Mouse (Mus musculus): ENCODE results near the gene Vash1.

Gene Vash1

DNA sequence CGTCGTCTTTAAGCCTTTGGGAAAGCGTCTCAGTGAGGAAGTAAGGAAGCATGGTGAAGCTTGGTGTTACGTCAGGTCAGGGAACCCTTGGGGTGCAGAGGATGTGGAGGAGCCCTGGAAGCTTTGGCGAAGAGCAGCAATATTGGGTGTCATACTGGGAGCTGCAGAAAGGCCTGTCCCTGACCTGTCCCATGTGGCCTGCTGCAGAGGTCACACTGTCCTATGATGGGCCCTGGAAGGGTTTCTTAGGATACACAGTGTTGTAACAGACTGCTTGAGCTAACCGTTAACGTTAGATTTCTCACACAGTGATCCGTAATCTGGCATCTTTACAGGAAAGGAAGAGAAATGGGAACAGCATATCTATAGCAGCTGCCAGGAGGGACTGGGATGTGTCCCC lies 3.7 kb downstream of the Vash1 start:
- DNase-seq (ENCODE audit: low spot score in 2 of 2) = no peak

DNA sequence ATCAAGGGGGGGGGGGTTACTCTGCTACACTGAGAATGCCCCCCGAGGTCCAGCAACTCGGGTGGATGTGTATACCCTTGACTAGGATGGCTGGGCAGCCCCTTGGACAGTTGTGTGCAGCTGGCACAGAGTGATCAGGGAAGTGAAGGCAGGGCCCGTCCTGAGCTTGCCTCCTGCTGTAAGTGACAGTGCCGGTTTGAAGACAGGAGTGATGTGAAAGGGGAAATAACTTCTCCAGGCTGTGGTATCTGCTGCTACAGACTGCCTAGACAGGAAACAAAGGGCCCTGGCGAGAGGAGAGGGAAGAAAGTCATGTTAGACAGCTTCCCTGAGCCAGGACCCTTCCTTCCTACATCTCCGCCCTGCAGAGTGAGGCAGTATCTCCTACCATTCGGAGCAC lies 5.2 kb downstream of the Vash1 start:
- no peak for DNase-seq (ENCODE audit: low spot score in 2 of 2)

DNA sequence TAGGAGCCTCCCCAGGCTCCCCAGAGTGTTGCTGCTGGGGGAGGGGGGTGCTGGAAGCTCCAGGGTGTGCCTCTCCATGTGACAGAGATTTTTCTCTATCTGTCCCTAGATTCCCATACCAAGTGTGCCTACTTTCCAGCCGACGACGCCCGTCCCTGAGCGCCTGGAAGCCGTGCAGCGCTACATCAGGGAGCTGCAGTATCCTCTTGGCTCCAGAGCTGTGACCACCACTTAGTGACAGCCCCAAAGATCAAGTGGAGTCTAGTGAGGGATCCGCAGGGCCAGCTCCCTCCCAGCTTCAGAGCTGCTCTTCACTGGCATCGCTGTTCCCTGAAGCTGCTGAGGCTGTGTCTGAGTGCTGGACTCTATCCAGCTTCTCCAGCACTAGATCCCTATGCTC lies 6.8 kb downstream of the Vash1 start:
- DNase-seq (ENCODE audit: low spot score in 2 of 2) = peak in 1 of 2 experiments; percentile 59

DNA sequence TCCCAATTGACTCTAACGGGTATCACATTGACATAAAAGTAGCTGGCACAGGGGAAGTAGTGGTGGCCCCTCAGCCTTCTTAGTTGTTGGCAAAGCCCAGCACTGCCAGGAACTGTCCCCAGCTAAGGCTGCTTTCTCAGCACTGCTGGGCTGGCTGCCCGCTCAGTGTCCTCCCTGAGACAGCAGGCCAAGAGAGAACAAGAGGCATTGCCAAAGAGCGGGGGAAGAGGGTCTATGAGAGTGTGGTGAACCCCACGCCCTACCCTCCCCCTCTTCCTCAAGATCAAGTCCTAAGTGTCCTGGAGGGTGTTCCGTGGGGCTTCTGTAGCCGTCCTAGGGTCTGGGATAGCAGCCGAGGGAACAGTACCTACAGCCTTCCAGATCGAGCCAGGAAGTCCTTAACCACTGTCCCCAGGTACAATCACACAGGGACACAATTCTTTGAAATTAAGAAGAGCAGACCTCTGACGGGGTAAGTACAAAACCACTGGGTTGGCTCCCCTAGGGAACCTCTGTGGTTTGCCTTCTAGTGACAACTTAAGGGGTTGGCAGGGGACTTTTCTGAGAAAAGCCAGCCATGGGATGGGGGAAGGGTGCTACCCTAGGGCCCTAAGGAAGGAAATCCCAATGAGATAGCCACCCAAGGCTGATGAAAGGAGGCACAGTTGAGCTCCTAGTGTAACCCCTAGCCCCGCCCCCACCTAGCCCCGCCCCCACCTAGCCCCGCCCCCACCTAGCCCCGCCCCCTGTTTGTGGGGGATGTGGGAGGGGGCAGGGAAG lies 8.2 kb downstream of the Vash1 start:
- no peak for DNase-seq (ENCODE audit: low spot score in 2 of 2)

- DNase-seq (ENCODE audit: low spot score in 2 of 2) = no peak
Observed at GRCm38 (mm10) chr12:86687445-86687955, 9.0 kb downstream of the Vash1 start.

DNA sequence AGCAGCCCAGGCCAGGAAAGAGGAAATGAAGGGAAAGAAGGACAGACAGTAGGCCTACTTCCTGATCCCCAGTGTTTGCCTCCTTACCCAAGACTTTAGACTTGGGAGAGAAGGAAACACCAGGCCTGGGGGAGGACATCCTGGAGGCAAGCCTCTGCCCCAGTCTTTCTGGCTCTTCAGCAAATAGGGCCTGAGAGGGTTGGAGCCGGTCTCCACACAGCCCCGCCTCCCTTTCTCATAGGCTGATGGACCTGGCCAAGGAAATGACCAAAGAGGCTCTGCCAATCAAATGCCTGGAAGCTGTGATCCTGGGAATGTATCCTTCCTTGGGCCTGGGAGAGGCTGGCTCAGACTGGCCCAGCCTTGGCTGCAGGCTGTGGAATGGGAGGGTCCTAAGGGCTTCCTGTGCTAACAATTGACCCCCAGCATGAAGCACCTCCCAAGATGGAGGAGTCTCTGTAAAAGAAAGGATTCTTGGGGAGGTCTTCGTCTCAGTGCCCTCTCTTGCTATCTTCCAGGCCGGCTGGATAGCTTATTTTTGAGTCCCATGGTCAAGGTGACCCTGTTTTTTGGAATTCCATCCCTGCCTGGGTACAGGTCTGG lies 9.6 kb downstream of the Vash1 start:
- DNase-seq (ENCODE audit: low spot score in 2 of 2) = no peak

GRCm38 (mm10) chr12:86688917-86689316 lies 10.4 kb downstream of the Vash1 start:
- DNase-seq (ENCODE audit: low spot score in 2 of 2) = no peak

- DNase-seq (ENCODE audit: low spot score in 2 of 2) = no peak
Observed at GRCm38 (mm10) chr12:86690700-86691485, 12.4 kb downstream of the Vash1 start.

DNA sequence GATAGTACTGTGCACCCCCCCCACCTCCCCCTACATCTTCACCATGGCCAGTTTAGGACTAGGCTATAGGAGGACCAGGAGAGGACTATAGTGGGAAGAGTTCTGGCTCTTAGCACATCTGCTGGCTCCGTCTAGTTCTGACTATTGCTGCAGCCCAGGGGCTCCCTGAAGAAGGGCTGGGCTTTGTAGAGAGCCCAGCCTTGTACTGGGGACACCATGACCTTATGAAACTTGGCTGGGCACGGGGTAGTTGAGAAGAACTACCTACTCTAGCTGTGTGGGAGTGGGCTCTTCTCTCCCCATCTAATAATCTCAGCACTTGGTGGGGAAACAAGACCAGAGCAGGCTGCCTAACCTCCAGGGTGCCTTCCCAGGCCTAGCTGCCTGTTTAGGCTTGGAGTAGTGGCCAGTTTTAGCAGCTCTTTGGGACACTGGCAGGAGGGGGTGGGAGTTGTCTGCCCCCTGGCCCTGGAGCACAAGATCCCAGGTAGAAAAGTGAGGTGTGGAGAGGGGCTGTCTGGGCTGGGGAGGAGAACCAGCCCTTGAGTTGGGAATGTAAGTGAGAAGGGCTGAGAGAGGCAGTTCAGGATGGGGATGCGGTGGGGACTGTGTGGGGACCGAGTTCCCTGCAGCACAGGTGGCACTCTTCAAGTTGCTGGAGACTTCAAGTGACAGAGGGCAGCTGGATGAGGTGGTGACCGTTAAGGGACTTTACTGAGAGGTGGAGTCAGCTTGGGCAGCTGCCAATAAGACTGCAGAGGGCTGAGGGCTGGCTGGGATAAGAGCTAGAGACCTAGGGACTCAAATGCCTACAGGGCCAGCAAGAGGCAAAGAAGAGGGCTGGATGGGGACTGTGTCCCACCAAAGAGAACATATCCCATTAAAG lies 14.2 kb downstream of the Vash1 start:
- no peak for DNase-seq (ENCODE audit: low spot score in 2 of 2)

DNA sequence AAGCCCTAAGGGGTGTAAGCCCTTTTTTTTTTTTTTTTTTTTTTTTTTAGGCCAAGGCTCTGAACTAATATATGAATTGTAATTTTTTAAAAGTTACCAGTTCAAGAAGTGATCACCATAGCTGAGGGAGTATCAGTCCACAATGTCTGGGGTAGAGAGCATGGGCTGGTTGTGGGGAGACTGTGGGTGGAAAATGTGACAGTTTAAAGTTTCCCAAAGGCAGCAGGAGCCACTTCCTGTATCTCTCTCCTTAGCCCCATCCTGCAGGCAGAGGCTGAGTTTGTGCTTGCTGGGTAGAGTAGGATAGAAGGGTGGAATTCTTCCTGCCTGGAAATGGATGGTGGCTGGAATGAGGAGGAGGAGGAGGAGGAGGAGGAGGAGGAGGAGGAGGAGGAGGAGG lies 14.9 kb downstream of the Vash1 start:
- no peak for DNase-seq (ENCODE audit: low spot score in 2 of 2)

DNA sequence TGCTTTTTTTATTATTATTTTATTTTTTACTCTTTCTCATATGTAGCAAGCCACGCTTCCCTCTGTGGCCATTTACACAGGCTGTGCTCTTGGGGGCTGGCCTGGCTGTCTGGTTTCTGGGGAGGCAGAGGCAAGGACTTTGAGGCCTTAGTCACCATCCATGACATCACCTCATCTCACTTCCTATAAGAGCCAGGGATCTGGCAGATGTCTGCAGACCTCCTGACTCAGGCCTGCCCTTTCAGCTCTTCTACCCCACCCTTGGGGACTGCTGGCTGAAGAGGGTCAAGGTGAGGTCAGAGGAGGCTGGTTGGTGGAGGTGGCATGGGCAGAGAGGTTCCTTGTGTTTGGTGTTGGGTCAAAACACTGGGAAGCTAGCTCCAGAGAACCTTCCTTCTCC lies 15.9 kb downstream of the Vash1 start:
- DNase-seq (ENCODE audit: low spot score in 2 of 2) = no peak

DNA sequence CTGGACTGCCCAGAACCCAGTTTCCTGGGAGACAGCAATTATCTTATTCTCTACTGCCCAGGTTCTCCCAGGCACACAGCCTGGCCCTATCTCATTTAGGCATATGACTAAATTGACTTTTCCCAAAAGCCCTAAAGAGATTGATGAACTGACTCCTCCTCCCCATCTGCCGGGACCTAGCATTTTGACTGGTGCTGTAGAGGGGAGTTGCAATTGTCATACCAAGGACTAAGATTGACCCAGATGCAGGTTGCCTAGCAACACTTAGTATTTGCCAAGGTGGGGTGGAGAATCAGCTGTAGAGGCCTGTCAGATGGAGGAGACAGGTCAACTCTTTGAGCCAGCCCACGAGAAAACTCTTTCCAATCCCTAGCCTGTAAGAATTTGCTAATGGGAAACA lies 19.5 kb downstream of the Vash1 start:
- no peak for DNase-seq (ENCODE audit: low spot score in 2 of 2)

DNA sequence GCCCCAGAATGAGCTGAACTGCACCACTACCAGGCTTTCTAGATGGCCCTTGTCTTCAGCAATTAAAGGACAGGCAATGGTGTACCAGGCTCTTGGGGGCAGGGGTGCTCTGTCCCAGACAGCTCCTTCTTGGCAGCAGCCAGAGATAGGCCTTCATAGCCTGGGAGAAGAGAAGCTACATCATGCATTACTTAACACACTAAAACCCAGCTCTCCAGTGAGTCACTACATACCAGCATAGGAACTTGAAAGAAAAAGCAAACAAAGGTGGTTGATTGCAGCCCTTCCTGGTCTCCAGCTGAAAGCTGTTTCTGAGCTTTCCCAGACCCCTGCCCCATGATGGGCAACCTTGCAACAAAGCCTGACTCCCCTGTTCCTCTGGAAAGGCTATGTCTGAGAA lies 20.0 kb downstream of the Vash1 start:
- DNase-seq (ENCODE audit: low spot score in 2 of 2) = no peak

GRCm38 (mm10) chr12:86699965-86700926 lies 21.7 kb downstream of the Vash1 start:
- DNase-seq (ENCODE audit: low spot score in 2 of 2) = peak; percentile 89 to 90

GRCm38 (mm10) chr12:86700927-86701310 lies 22.4 kb downstream of the Vash1 start:
- DNase-seq (ENCODE audit: low spot score in 2 of 2) = no peak

DNA sequence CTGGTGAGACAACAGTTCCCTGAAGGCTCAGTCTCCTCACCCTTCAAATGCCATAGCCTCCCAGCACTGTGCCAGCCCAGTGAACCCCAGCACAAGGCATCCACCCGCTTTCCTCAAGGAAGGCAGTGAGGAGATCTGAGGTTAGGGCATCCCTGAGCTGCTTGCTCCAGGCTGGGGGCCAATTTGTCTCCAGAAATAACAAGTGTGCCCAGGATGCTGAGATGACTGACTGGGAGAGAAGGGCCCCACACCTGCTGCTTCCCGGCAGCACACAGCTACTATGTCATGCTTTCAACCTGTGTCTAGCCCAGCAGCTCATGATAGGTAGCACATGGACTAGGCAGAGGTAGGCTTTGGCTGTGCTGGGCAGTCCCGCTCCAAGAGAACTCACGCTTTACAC lies 23.0 kb downstream of the Vash1 start:
- DNase-seq (ENCODE audit: low spot score in 2 of 2) = no peak

- DNase-seq (ENCODE audit: low spot score in 2 of 2) = no peak
Observed at GRCm38 (mm10) chr12:86702690-86703089, 24.2 kb downstream of the Vash1 start.

- no peak for DNase-seq (ENCODE audit: low spot score in 2 of 2)
Observed at GRCm38 (mm10) chr12:86705843-86706242, 27.3 kb downstream of the Vash1 start.

DNA sequence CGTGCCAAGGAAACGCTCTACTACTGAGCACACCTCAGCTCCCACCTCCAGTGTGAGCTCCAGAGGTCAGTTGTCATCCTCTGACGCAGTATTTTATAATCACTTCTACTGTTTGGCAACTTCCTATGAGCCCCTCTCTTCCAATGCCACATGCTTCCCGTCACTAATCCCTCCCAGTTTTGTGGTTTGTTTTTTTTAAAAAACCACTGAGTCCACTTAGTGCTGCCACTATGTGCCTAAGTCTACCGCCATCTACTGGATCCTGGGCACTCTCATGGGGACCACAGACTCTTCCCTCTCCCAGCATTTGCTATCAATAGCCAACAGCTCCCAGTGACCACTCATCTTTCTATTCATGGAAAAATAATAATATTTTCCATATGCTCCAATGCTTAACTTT lies 35.5 kb downstream of the Vash1 start:
- DNase-seq (ENCODE audit: low spot score in 2 of 2) = no peak

DNA sequence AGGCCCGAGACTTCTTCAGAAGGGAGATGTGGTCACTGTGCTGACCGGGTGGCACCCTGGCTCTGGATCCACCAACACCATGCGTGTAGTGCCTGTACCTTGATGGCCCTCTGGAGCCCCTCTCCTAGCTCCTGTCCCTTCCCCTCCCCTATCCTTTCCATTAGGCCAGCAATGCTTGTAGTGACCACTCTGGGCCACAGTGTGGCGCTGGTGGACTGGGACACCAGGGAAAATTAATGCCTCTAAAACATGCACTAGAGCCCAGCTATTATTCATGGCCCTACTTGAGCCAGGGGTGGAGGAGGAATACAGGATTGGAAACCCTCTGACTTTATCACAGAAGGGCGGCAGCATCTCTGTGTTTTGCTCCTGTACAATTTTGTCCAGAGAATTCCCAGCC lies 36.9 kb downstream of the Vash1 start:
- peak; percentile 80 to 82 for DNase-seq (ENCODE audit: low spot score in 2 of 2)

Measured in right cerebral cortex, adult 2 months (tissue).